Mouse (Mus musculus) kidney, adult 8-10 months (tissue): Measurements from ENCODE around the gene Slc30a7.

Experiments
- DNase-seq, 2 experiments: peaks; one replicate each; pipeline ENCODE4 v3.0.0; 2022

Gene Slc30a7

GRCm38 (mm10) chr3:115985183-115985892, 21.9 kb downstream of the Slc30a7 start:
- peak in 1 of 2 experiments; percentile 9 for DNase-seq

- DNase-seq = no peak
Measured at GRCm38 (mm10) chr3:115984653-115985052, 22.6 kb downstream of the Slc30a7 start.

- DNase-seq = no peak
Measured at GRCm38 (mm10) chr3:115983217-115983616, 24.0 kb downstream of the Slc30a7 start.

- no peak for DNase-seq
Measured at GRCm38 (mm10) chr3:115979000-115979399, 28.2 kb downstream of the Slc30a7 start.

GRCm38 (mm10) chr3:115974995-115975394, 32.2 kb downstream of the Slc30a7 start:
- no peak for DNase-seq

- no peak for DNase-seq
Measured at GRCm38 (mm10) chr3:115974228-115974627, 33.0 kb downstream of the Slc30a7 start.

GRCm38 (mm10) chr3:115971891-115972646, 35.1 kb downstream of the Slc30a7 start:
- no peak for DNase-seq

- DNase-seq = no peak
Measured at GRCm38 (mm10) chr3:115971045-115971785, 36.0 kb downstream of the Slc30a7 start.

GRCm38 (mm10) chr3:115968745-115969530, 38.3 kb downstream of the Slc30a7 start:
- no peak for DNase-seq

- DNase-seq = no peak
Measured at GRCm38 (mm10) chr3:115964071-115964470, 43.1 kb downstream of the Slc30a7 start.

- DNase-seq = no peak
Measured at GRCm38 (mm10) chr3:115963597-115963996, 43.6 kb downstream of the Slc30a7 start.

- no peak for DNase-seq
Measured at GRCm38 (mm10) chr3:115962028-115962415, 45.2 kb downstream of the Slc30a7 start.

GRCm38 (mm10) chr3:115961311-115962027, 45.7 kb downstream of the Slc30a7 start:
- no peak for DNase-seq

GRCm38 (mm10) chr3:115957223-115957622, 50.0 kb downstream of the Slc30a7 start:
- no peak for DNase-seq

- DNase-seq = no peak
Measured at GRCm38 (mm10) chr3:115953088-115953487, 54.1 kb downstream of the Slc30a7 start.

- DNase-seq = no peak
Measured at GRCm38 (mm10) chr3:115952356-115952755, 54.9 kb downstream of the Slc30a7 start.

- DNase-seq = no peak
Measured at GRCm38 (mm10) chr3:115951221-115951620, 56.0 kb downstream of the Slc30a7 start.

GRCm38 (mm10) chr3:115949921-115950877, 57.0 kb downstream of the Slc30a7 start:
- no peak for DNase-seq

- DNase-seq = no peak
Measured at GRCm38 (mm10) chr3:115949220-115949920, 57.8 kb downstream of the Slc30a7 start.

- no peak for DNase-seq
Measured at GRCm38 (mm10) chr3:115946272-115946671, 60.9 kb downstream of the Slc30a7 start.
